Mouse (Mus musculus) midbrain, embryonic 10.5 days (tissue): ENCODE data around the gene Prrg2. TPM values are rescaled to one million over a fixed set of nuclear protein-coding genes. Genes with fewer than 3 reads are reported as not detected.

Experiments used
- DNase-seq: peaks from one replicate; pipeline ENCODE4 v3.0.0-alpha.2; 2017; ENCODE audit warnings: low spot score
- H3K27ac ChIP-seq: fragments of 300-500 bp; sonication (generic); replicated peaks from 2 replicates; pipeline ENCODE4 v1.5.1; 2016; ENCODE audit warnings: mild to moderate bottlenecking
- H3K27me3 ChIP-seq: fragments of 300-500 bp; sonication (generic); 2 replicates; pipeline ENCODE4 v1.6.1; 2016; ENCODE audit warnings: low read depth, mild to moderate bottlenecking; ENCODE audit not compliant: poor library complexity, severe bottlenecking
- H3K36me3 ChIP-seq: fragments of 300-500 bp; sonication (generic); 2 replicates; pipeline ENCODE4 v1.6.1; 2016; ENCODE audit warnings: mild to moderate bottlenecking, moderate library complexity
- H3K4me1 ChIP-seq: fragments of 300-500 bp; sonication (generic); 2 replicates; pipeline ENCODE4 v1.6.1; 2016
- H3K4me3 ChIP-seq: fragments of 300-500 bp; sonication (generic); 2 replicates; pipeline ENCODE4 v1.5.1; 2016; ENCODE audit warnings: mild to moderate bottlenecking, moderate library complexity
- H3K9me3 ChIP-seq: fragments of 300-500 bp; sonication (generic); replicated peaks from 2 replicates; pipeline ENCODE4 v1.6.1; 2016; ENCODE audit warnings: mild to moderate bottlenecking
- WGBS: fragments of 180-500 bp; shearing (Covaris S2); methylation state at CpG from one replicate; pipeline ENCODE4 v1.1.7; 2016; 5-methylcytosine and 5-hydroxymethylcytosine counted together
- polyA plus RNA-seq: library from polyadenylated mRNA; unstranded; fragments of >200 nt; fragmentation: Nextera tagmentation; extraction: Ambion mirVana; gene quantifications from 2 replicates; pipeline ENCODE4 v1.2.1, GENCODE M21; 2016

Prrg2 gene
- polyA plus RNA-seq, 1 experiment from 2014 or later: 17.0 TPM

DNA sequence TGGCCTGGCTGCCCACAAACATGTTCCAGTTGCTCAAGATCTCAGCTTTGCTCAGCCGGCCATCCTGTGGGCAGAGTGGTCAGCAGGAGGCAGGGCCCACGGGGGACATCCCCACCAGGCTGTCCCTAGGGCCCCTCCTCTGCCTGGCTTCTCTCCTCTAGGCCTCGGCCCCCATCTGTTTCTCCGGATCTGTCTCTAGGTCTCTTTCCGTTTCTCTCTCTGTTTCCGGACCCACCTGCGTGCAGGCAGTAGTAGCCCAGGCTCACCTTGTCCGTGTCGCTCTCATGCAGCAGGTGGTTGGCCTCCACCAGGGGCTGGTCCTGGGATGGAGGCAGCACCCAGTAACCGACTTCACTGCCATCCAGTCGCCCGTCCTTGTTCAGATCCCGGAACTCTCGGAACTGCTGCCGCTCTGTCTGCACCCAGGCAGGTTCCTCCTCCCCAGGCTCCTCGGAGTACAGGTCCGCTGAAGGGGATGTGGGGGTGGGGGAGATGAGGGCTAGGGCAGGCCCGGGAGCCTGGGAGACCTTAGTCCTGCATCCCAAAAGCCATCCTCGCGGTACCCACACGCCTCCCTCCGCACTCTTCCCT lies 20.9 kb upstream of the Prrg2 start:
- WGBS: 81% methylated on average over 22 of the region's 22 CpGs
- Histone ChIP-seq H3K4me3 (peak overlapping the region; percentile 24; the same call in 1 of the 2 replicates), H3K36me3 (peaks cover 56% of the 10 kb centered on the region), H3K9me3 (no peaks in the 10 kb centered on the region), H3K27ac (peak overlapping the region; percentile 33; the same call in 1 of the 2 replicates), H3K27me3 (no peaks in the 10 kb centered on the region), H3K4me1 (0 out of 2 replicates have a peak, but pooled peaks cover 2% of the 10 kb centered on the region)
- DNase-seq: no peak

- 0 out of 2 replicates have a peak, but pooled peaks cover 2% of the 10 kb centered on the region for H3K4me1 ChIP-seq
- peak overlapping the region; percentile 33; the same call in 1 of the 2 replicates for H3K27ac ChIP-seq
- H3K9me3 ChIP-seq: no peaks in the 10 kb centered on the region
- 0 out of 2 replicates have a peak overlapping the region, but pooled peaks have one; percentile 24 for H3K4me3 ChIP-seq
- H3K27me3 ChIP-seq: no peaks in the 10 kb centered on the region
- DNase-seq: no peak
- peaks cover 52% of the 10 kb centered on the region for H3K36me3 ChIP-seq
- 79% methylated on average over 25 of the region's 25 CpGs for WGBS
Observed at GRCm38 (mm10) chr7:45082401-45083299, 20.2 kb upstream of the Prrg2 start.

- Histone ChIP-seq H3K36me3 (peaks cover 52% of the 10 kb centered on the region), H3K27me3 (no peaks in the 10 kb centered on the region), H3K27ac (no peak overlapping the region), H3K4me3 (no peak overlapping the region), H3K9me3 (no peaks in the 10 kb centered on the region), H3K4me1 (0 out of 2 replicates have a peak, but pooled peaks cover 2% of the 10 kb centered on the region)
- 44% methylated on average over 5 of the region's 5 CpGs for WGBS
- DNase-seq: no peak
Observed at GRCm38 (mm10) chr7:45081016-45081415, 18.5 kb upstream of the Prrg2 start.

GRCm38 (mm10) chr7:45079856-45080255 lies 17.4 kb upstream of the Prrg2 start:
- 2% methylated on average over 10 of the region's 10 CpGs for WGBS
- no peaks in the 10 kb centered on the region for H3K9me3 ChIP-seq
- peaks cover 53% of the 10 kb centered on the region for H3K36me3 ChIP-seq
- no peak overlapping the region for H3K27ac ChIP-seq
- H3K4me1 ChIP-seq: 0 out of 2 replicates have a peak, but pooled peaks cover 2% of the 10 kb centered on the region
- H3K27me3 ChIP-seq: no peaks in the 10 kb centered on the region
- peak overlapping the region; percentile 23; the same call in 1 of the 2 replicates for H3K4me3 ChIP-seq
- DNase-seq: peak; percentile 88

DNA sequence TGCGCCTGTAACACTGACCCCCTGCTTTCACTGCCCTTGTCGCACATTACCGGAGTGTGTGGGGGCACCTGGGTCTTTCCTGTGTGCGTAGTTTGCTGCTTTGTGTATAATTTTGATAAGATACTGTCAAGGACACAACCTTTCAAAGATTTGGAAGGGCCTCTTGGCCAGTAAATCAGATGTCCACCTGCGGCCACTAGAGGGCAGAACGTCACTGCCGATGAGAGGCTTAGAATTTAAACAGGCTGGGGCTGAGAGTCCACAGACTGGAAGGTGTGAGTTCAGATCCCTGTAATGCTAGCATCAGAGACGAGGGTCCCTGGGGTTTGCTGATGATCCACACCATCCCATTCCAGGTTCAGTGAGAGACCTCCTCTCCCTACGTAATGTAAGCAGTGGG lies 16.0 kb upstream of the Prrg2 start:
- 43% methylated on average over 9 of the region's 9 CpGs for WGBS
- no peaks in the 10 kb centered on the region for H3K9me3 ChIP-seq
- peak; percentile 78 for DNase-seq
- H3K27me3 ChIP-seq: no peaks in the 10 kb centered on the region
- H3K4me3 ChIP-seq: no peak overlapping the region
- peaks cover 58% of the 10 kb centered on the region for H3K36me3 ChIP-seq
- 0 out of 2 replicates have a peak, but pooled peaks cover 2% of the 10 kb centered on the region for H3K4me1 ChIP-seq
- H3K27ac ChIP-seq: no peak overlapping the region

DNA sequence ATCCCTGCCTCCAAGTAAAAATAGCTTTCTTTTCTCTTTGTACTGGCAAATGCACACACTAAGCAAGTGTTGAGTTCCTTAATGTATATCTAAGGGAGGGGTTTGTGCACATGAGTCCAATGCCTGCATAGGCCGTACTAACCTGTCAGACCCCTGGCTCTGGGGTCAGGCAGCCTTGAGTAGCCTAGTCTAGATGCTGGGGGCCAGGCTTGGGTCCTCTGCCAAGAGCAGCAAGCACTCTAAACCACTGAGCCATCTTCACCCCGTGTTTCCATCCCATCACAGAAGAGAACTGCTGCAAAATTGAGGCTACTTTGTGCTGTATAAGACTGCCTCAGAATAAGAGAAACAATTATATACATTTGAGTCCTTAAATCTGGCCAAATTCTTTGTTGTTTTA lies 15.4 kb upstream of the Prrg2 start:
- Histone ChIP-seq H3K9me3 (no peaks in the 10 kb centered on the region), H3K27ac (no peak overlapping the region), H3K36me3 (peaks cover 53% of the 10 kb centered on the region), H3K27me3 (no peaks in the 10 kb centered on the region), H3K4me1 (no peaks in the 10 kb centered on the region), H3K4me3 (no peak overlapping the region)
- no peak for DNase-seq
- WGBS: 91% methylated on average over 2 of the region's 2 CpGs

DNA sequence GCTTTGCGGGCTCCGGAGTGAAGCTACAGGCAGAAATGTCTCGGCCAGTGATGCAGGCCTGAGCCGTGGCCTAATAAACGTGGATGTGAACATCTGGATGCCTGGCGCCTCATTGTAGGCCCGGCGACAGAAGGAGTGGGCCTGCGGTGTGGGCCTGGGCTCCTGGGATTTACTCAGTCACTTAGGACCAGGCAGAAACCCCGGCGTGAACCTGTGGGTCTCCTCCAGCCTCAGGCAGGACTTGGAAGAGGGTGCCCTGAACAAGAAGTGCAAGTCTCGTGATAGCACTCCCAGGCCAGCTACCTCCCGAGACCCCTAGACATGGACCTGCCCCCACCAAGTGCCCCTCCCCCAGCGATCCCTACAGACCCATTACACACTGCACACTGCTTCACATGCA lies 14.8 kb upstream of the Prrg2 start:
- Histone ChIP-seq H3K36me3 (peaks cover 48% of the 10 kb centered on the region), H3K27ac (no peak overlapping the region), H3K9me3 (no peaks in the 10 kb centered on the region), H3K27me3 (no peaks in the 10 kb centered on the region), H3K4me1 (no peaks in the 10 kb centered on the region), H3K4me3 (no peak overlapping the region)
- DNase-seq: no peak
- 92% methylated on average over 14 of the region's 14 CpGs for WGBS

DNA sequence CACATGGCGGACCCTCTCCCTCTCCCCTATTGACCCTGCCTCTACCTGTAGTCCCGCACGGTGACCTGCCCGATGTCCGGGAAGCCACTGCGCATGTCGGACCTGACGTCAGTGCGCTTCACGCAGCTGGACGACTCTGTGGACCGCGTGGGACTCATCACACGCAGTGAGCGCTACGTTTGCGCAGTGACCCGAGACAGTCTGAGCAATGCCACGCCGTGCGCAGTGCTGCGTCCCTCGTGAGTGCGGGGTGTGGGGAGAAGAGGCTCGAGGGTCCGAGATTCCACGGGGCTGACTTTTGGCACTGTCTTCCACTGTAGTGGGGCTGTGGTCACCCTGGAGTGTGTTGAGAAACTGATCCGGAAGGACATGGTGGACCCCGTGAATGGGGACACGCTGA lies 14.0 kb upstream of the Prrg2 start:
- H3K9me3 ChIP-seq: no peaks in the 10 kb centered on the region

GRCm38 (mm10) chr7:45075405-45075804 lies 12.9 kb upstream of the Prrg2 start:
- no peak for DNase-seq
- peaks cover 46% of the 10 kb centered on the region for H3K36me3 ChIP-seq
- WGBS: 90% methylated on average over 4 of the region's 4 CpGs
- no peaks in the 10 kb centered on the region for H3K27me3 ChIP-seq
- H3K9me3 ChIP-seq: no peaks in the 10 kb centered on the region
- no peaks in the 10 kb centered on the region for H3K4me1 ChIP-seq
- H3K4me3 ChIP-seq: no peak overlapping the region
- no peak overlapping the region for H3K27ac ChIP-seq

More for the DNA sequence above, 14.0 kb upstream of the Prrg2 start:
- H3K27me3 ChIP-seq: no peaks in the 10 kb centered on the region
- WGBS: 88% methylated on average over 30 of the region's 30 CpGs
- H3K36me3 ChIP-seq: peaks cover 46% of the 10 kb centered on the region
- no peak overlapping the region for H3K4me3 ChIP-seq
- DNase-seq: no peak
- H3K4me1 ChIP-seq: no peaks in the 10 kb centered on the region
- H3K27ac ChIP-seq: no peak overlapping the region

DNA sequence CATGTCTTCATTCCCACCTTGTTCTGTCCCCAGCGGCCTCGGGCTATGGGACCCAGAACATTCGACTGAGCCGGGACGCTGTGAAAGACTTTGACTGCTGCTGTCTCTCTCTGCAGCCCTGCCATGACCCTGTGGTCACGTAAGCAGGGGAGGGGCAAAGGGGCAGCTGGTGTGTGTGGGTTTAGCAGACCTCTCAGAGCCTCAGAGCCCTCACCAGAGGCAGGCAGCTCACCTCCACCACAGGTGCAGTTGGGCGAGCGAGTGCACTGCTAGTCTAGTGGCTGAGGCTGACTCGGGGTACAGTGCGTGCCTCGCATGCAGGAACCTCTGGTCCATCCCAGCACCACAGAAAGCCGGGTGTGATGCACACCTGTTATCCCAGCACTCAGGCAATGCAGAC lies 11.5 kb upstream of the Prrg2 start:
- 93% methylated on average over 12 of the region's 12 CpGs for WGBS
- Histone ChIP-seq H3K4me1 (no peaks in the 10 kb centered on the region), H3K36me3 (peaks cover 46% of the 10 kb centered on the region), H3K27me3 (no peaks in the 10 kb centered on the region), H3K9me3 (no peaks in the 10 kb centered on the region), H3K27ac (no peak overlapping the region), H3K4me3 (no peak overlapping the region)
- no peak for DNase-seq

- H3K27me3 ChIP-seq: no peaks in the 10 kb centered on the region
- no peaks in the 10 kb centered on the region for H3K9me3 ChIP-seq
- peaks cover 46% of the 10 kb centered on the region for H3K36me3 ChIP-seq
- H3K4me1 ChIP-seq: no peaks in the 10 kb centered on the region
- no peak overlapping the region for H3K27ac ChIP-seq
- 90% methylated on average over 7 of the region's 7 CpGs for WGBS
- DNase-seq: no peak
- no peak overlapping the region for H3K4me3 ChIP-seq
Observed at GRCm38 (mm10) chr7:45073171-45073707, 10.8 kb upstream of the Prrg2 start.

DNA sequence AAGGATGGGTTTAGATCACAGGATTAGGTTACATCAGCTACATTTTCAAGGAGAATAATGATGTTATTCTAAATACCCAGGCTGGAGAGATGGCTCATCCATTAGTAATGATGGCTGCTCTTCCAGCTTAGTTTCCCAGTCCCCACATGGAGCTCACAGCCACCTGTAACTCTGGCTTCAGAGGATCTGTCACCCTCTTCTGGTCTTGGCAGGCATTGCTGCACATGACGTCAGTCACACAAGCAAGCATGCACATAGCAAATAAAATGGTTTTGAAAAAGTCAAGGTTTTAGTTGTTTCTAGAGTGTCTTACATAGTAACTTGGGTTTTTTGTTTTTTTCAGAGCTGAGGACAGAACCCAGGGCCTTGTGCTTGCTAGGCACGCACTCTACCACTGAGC lies 9.8 kb upstream of the Prrg2 start:
- Histone ChIP-seq H3K27me3 (no peaks in the 10 kb centered on the region), H3K27ac (no peak overlapping the region), H3K9me3 (no peaks in the 10 kb centered on the region), H3K36me3 (peaks cover 39% of the 10 kb centered on the region), H3K4me1 (no peaks in the 10 kb centered on the region), H3K4me3 (no peak overlapping the region)
- 73% methylated on average over 2 of the region's 2 CpGs for WGBS
- DNase-seq: no peak

DNA sequence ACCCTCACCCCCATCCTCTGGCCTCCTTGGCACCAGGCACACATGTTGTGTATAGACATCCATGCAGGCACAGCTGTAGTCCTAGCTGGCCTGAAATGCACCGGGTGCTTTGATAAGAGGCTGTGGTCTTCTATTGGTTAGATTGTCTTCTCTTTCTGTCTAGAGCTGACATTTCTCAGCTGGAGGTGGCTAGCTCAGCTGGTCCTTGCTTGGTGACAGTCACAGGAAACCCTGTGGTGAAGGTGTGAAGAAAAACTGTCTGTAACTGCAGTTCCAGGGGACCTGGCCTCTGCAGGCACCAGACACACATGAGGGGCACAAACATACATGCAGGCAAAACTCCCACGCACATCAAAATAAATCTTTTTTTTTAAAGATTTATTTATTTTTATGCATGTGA lies 7.2 kb upstream of the Prrg2 start:
- H3K27me3 ChIP-seq: no peaks in the 10 kb centered on the region
- H3K27ac ChIP-seq: no peak overlapping the region
- peaks cover 14% of the 10 kb centered on the region for H3K36me3 ChIP-seq
- no peak overlapping the region for H3K4me3 ChIP-seq
- no peak for DNase-seq
- H3K9me3 ChIP-seq: no peaks in the 10 kb centered on the region
- no peaks in the 10 kb centered on the region for H3K4me1 ChIP-seq
- 93% methylated on average over 2 of the region's 2 CpGs for WGBS
